Mouse (Mus musculus) cortical plate, adult 2 months (tissue): Measurements from ENCODE around the gene Armc10.
"Not testable (repeated sequence)": the region's sequence is repeated elsewhere in the genome, so short reads cannot be mapped to it uniquely, and the experiment has no call there.

Experiments used
- CTCF ChIP-seq: fragments of 200-500 bp; IDR thresholded peaks from 2 replicates; pipeline ENCODE4 v1.5.1; 2011; ENCODE audit warnings: mild to moderate bottlenecking, control low read depth, low read length; ENCODE audit not compliant: insufficient read depth; ENCODE audit errors: extremely low read depth
- POLR2A ChIP-seq: fragments of 200-500 bp; IDR thresholded peaks from 2 replicates; pipeline ENCODE4 v1.6.1; 2011; ENCODE audit warnings: mild to moderate bottlenecking, low read length, control low read depth; ENCODE audit not compliant: insufficient read depth; ENCODE audit errors: extremely low read depth

GRCm38 (mm10) chr5:21708011-21708410, 62.4 kb downstream of the Armc10 start:
- TF ChIP-seq POLR2A, CTCF: not testable (repeated sequence)
